Comparison of ENCODE assay signal across 25 mouse cellular contexts in genomic region chr8:119502111-119502510, GRCm38 (mm10). TPM values are rescaled to one million over a fixed set of nuclear protein-coding genes. Genes with fewer than 3 reads are reported as not detected.
DNase-seq lines count a peak whose midpoint lies in the region; ATAC-seq and TF ChIP-seq lines count a peak whose summit lies in the region.
"Had no signal": no experiment of that assay in that cellular context is flagged by ENCODE, and none has a peak within 500 bp of the region (broad histone marks: within the 10 kb centered on the region; RNA-seq: fewer than 3 reads in every experiment).

No protein-coding gene starts in this region.

- peaks cover 18% of the 10 kb centered on the region for H3K36me3 ChIP-seq in hindbrain, embryonic 10.5 days
- H3K36me3 ChIP-seq in hindbrain, embryonic 14.5 days (replicated peaks; ENCODE audit: control insufficient read depth, insufficient read depth), result peaks cover under 1% of the 10 kb centered on the region
- peaks cover 26% of the 10 kb centered on the region for H3K36me3 ChIP-seq in embryonic facial prominence, embryonic 10.5 days (replicated peaks)

- no peaks in the 10 kb centered on the region for H3K27me3 ChIP-seq in cerebellum, adult 2 months (ENCODE audit: control insufficient read depth, insufficient read depth, low read length)
- 0 out of 2 replicates have a peak, but pooled peaks cover 5% of the 10 kb centered on the region for H3K27me3 ChIP-seq in hindbrain, embryonic 10.5 days (ENCODE audit: insufficient read depth, poor library complexity, severe bottlenecking)
- no peaks in the 10 kb centered on the region for H3K27me3 ChIP-seq in hindbrain, embryonic 14.5 days (ENCODE audit: control insufficient read depth, insufficient read depth, low read length)
- 0 out of 2 replicates have a peak, but pooled peaks cover 10% of the 10 kb centered on the region for H3K27me3 ChIP-seq in embryonic facial prominence, embryonic 10.5 days (replicated peaks; ENCODE audit: low read depth, poor library complexity, severe bottlenecking)
- H3K27me3 ChIP-seq: hindbrain, embryonic 13.5 days had no signal

- no peaks in the 10 kb centered on the region for H3K9me3 ChIP-seq in hindbrain, embryonic 10.5 days
- no peaks in the 10 kb centered on the region for H3K9me3 ChIP-seq in hindbrain, embryonic 14.5 days (ENCODE audit: control insufficient read depth, low read length)
- H3K9me3 ChIP-seq in embryonic facial prominence, embryonic 10.5 days, result no peaks in the 10 kb centered on the region
- H3K9me3 ChIP-seq: forebrain, embryonic 12.5 days; hindbrain, embryonic 13.5 days; liver, embryonic 12.5 days; midbrain, embryonic 12.5 days had no signal

- no peak overlapping the region for H3K27ac ChIP-seq in cerebellum, adult 2 months (ENCODE audit: insufficient read depth, low read length)
- H3K27ac ChIP-seq in hindbrain, embryonic 10.5 days, result peak overlapping the region; percentile 40; the same call in 1 of the 2 replicates
- H3K27ac ChIP-seq in hindbrain, embryonic 14.5 days, result no peak overlapping the region
- peak overlapping the region; percentile 26; the same call in 1 of the 2 replicates for H3K27ac ChIP-seq in embryonic facial prominence, embryonic 10.5 days (replicated peaks)
- H3K27ac ChIP-seq: forebrain, embryonic 12.5 days; hindbrain, embryonic 13.5 days; left cerebral cortex, adult 2 months; liver, embryonic 12.5 days; midbrain, embryonic 12.5 days had no signal

- ATAC-seq in cerebellum, adult (ENCODE audit: insufficient number of reproducible peaks, low FRiP score, low TSS enrichment), result no peak
- ATAC-seq in hindbrain, embryonic 14.5 days (ENCODE audit: low FRiP score), result no peak
- ATAC-seq: CD4-positive, CD25-positive, alpha-beta regulatory T cell, adult 4 months; inflammation-experienced regulatory T-cells, adult 6 months; liver, embryonic 12.5 days had no signal

- no peak overlapping the region for H3K4me3 ChIP-seq in cerebellum, adult 2 months (replicated peaks; ENCODE audit: insufficient read depth, low read depth, low read length)
- no peak overlapping the region for H3K4me3 ChIP-seq in hindbrain, embryonic 10.5 days
- no peak overlapping the region for H3K4me3 ChIP-seq in hindbrain, embryonic 14.5 days (replicated peaks; ENCODE audit: low read length)
- no peak overlapping the region for H3K4me3 ChIP-seq in embryonic facial prominence, embryonic 10.5 days
- H3K4me3 ChIP-seq: forebrain, embryonic 12.5 days; hindbrain, embryonic 13.5 days; left cerebral cortex, adult 2 months; liver, embryonic 12.5 days; midbrain, embryonic 12.5 days had no signal

- H3K4me1 ChIP-seq in cerebellum, adult 2 months (ENCODE audit: control insufficient read depth, insufficient read depth, low read length), result peaks cover 18% of the 10 kb centered on the region
- peaks cover 58% of the 10 kb centered on the region for H3K4me1 ChIP-seq in hindbrain, embryonic 10.5 days (replicated peaks)
- H3K4me1 ChIP-seq in hindbrain, embryonic 14.5 days (replicated peaks; ENCODE audit: control insufficient read depth, insufficient read depth, low read length), result no peaks in the 10 kb centered on the region; the same call in 1 of the 2 replicates
- H3K4me1 ChIP-seq in embryonic facial prominence, embryonic 10.5 days, result peaks cover 63% of the 10 kb centered on the region
- H3K4me1 ChIP-seq: liver, embryonic 12.5 days had no signal

- H3K9ac ChIP-seq in hindbrain, embryonic 14.5 days, result no peak overlapping the region
- H3K9ac ChIP-seq: forebrain, embryonic 12.5 days; hindbrain, embryonic 13.5 days; liver, embryonic 12.5 days; midbrain, embryonic 12.5 days had no signal

- H3K4me2 ChIP-seq in hindbrain, embryonic 14.5 days (replicated peaks), result no peak overlapping the region
- H3K4me2 ChIP-seq: forebrain, embryonic 12.5 days; hindbrain, embryonic 13.5 days; liver, embryonic 12.5 days; midbrain, embryonic 12.5 days had no signal

- WGBS in cerebellum, adult 2 months, result 43% methylated on average over 4 of the region's 4 CpGs
- WGBS in hindbrain, embryonic 10.5 days, result 55% methylated on average over 4 of the region's 4 CpGs
- 71% methylated on average over 4 of the region's 4 CpGs for WGBS in hindbrain, embryonic 14.5 days
- WGBS in embryonic facial prominence, embryonic 10.5 days, result 47% methylated on average over 4 of the region's 4 CpGs

- no peak for TF ChIP-seq CTCF in cerebellum, adult 2 months (IDR thresholded peaks at IDR 0.05; ENCODE audit: borderline replicate concordance, insufficient read depth, low read depth, low read length)

- peak; percentile 34 to 51 for DNase-seq in cerebellum, adult 2 months
- no peak for DNase-seq in hindbrain, embryonic 10.5 days (ENCODE audit: low spot score)
- no peak for DNase-seq in hindbrain, embryonic 14.5 days (ENCODE audit: low spot score)
- peak; percentile 37 for DNase-seq in cerebellum, adult 9-11 months
- no peak for DNase-seq in embryonic facial prominence, embryonic 10.5 days (ENCODE audit: low spot score)
- no peak for DNase-seq in embryo, embryonic 10.5 days (ENCODE audit: low spot score)
- DNase-seq: adrenal gland, postnatal 36 days; heart, postnatal 10 days; kidney, adult 18-20 months; kidney, postnatal 10 days; lung, adult 2 months; lung, postnatal 14 days; retina, postnatal 1 day; right cerebral cortex, postnatal 25 days; thymus, postnatal 14 days had no signal

- no peak for TF ChIP-seq POLR2A in cerebellum, adult 2 months (IDR thresholded peaks at IDR 0.05; ENCODE audit: borderline replicate concordance, insufficient read depth, low read length)

RNA-seq across cellular contexts. Expression of gene Slc38a8, which starts 0.6 kb away (rescaled TPM):
- 0.29 and 0.30 TPM in 2 replicates for polyA plus RNA-seq in cerebellum, adult 2 months (2012; rRNA removed)
- 1.4 TPM in 1 of 2 replicates, not detected in the other for polyA plus RNA-seq in hindbrain, embryonic 10.5 days (2016; fragmentation: Nextera tagmentation; extraction: Ambion mirVana)
- polyA plus RNA-seq in hindbrain, embryonic 14.5 days (2014; fragmentation: Nextera tagmentation; extraction: Ambion mirVana), result not detected in 2 replicates
- polyA plus RNA-seq in embryonic facial prominence, embryonic 10.5 days (2016; fragmentation: Nextera tagmentation; extraction: Ambion mirVana), result 1.9 and 2.1 TPM in 2 replicates
- polyA plus RNA-seq: CD4-positive, CD25-positive, alpha-beta regulatory T cell, adult 4 months; hindbrain, embryonic 13.5 days; inflammation-experienced regulatory T-cells, adult 6 months; limb, embryonic 11.5 days; liver, embryonic 12.5 days; neural tube, embryonic 11.5 days had no signal

RNA-seq across cellular contexts. Expression of gene Necab2, which starts 55.6 kb away (rescaled TPM):
- 17.0 and 26.6 TPM in 2 replicates for polyA plus RNA-seq in cerebellum, adult 2 months (2012; rRNA removed)
- 9.0 and 14.0 TPM in 2 replicates for polyA plus RNA-seq in hindbrain, embryonic 10.5 days (2016; fragmentation: Nextera tagmentation; extraction: Ambion mirVana)
- 44.4 and 50.1 TPM in 2 replicates for polyA plus RNA-seq in hindbrain, embryonic 14.5 days (2014; fragmentation: Nextera tagmentation; extraction: Ambion mirVana)
- 8.8 and 9.4 TPM in 2 replicates for polyA plus RNA-seq in embryonic facial prominence, embryonic 10.5 days (2016; fragmentation: Nextera tagmentation; extraction: Ambion mirVana)
- polyA plus RNA-seq: CD4-positive, CD25-positive, alpha-beta regulatory T cell, adult 4 months; inflammation-experienced regulatory T-cells, adult 6 months had no signal

RNA-seq across cellular contexts. Expression of gene Mbtps1, which starts 56.4 kb away (rescaled TPM):
- 81.6 and 89.4 TPM in 2 replicates for polyA plus RNA-seq in cerebellum, adult 2 months (2012; rRNA removed)
- polyA plus RNA-seq in hindbrain, embryonic 10.5 days (2016; fragmentation: Nextera tagmentation; extraction: Ambion mirVana), result 104 and 107 TPM in 2 replicates
- 50.9 and 51.1 TPM in 2 replicates for polyA plus RNA-seq in hindbrain, embryonic 14.5 days (2014; fragmentation: Nextera tagmentation; extraction: Ambion mirVana)
- 120 and 121 TPM in 2 replicates for polyA plus RNA-seq in embryonic facial prominence, embryonic 10.5 days (2016; fragmentation: Nextera tagmentation; extraction: Ambion mirVana)

Comparison
In these comparisons a context has a peak if more than half of its experiments do, and no peak if none do; other contexts are left out.
1. H3K27ac ChIP-seq: peak in hindbrain, embryonic 10.5 days (single experiment) and embryonic facial prominence, embryonic 10.5 days (single experiment); none in cerebellum, adult 2 months (single experiment) and hindbrain, embryonic 14.5 days (single experiment).
2. DNase-seq: peak in cerebellum, adult 2 months (2 of 2) and cerebellum, adult 9-11 months (single experiment); none in hindbrain, embryonic 10.5 days (single experiment), hindbrain, embryonic 14.5 days (single experiment), embryonic facial prominence, embryonic 10.5 days (single experiment) and embryo, embryonic 10.5 days (single experiment).